Comparison of ENCODE assay signal across 10 mouse cellular contexts in genomic region chr10:59077909-59078308, GRCm38 (mm10).
A peak's percentile ranks its signal among the peaks of the same experiment; 100 is the strongest.
DNase-seq lines count a peak whose midpoint lies in the region; ATAC-seq and TF ChIP-seq lines count a peak whose summit lies in the region.
"Had no signal": no experiment of that assay in that cellular context is flagged by ENCODE, and none has a peak within 500 bp of the region (broad histone marks: within the 10 kb centered on the region; RNA-seq: fewer than 3 reads in every experiment).

No protein-coding gene starts in this region.

- no peak overlapping the region for H3K27ac ChIP-seq in kidney, postnatal 0 days
- no peak overlapping the region for H3K27ac ChIP-seq in forebrain, postnatal 0 days (ENCODE audit: low read depth, low read length)
- H3K27ac ChIP-seq: liver, embryonic 14.5 days; neural tube, embryonic 13.5 days had no signal

- no peak overlapping the region for H3K4me3 ChIP-seq in kidney, postnatal 0 days (replicated peaks; ENCODE audit: low read depth, low read length)
- no peak overlapping the region for H3K4me3 ChIP-seq in forebrain, postnatal 0 days (ENCODE audit: low read depth, low read length)
- H3K4me3 ChIP-seq: neural tube, embryonic 13.5 days had no signal

- peak; percentile 8 for DNase-seq in kidney, postnatal 0 days (ENCODE audit: low spot score)
- no peak for DNase-seq in kidney, postnatal 10 days
- DNase-seq in Muller cell, postnatal 12 days (ENCODE audit: inconsistent ontology term) = peak; percentile 80
- DNase-seq in forebrain, postnatal 0 days = peak; percentile 55
- peak; percentile 52 to 77 for DNase-seq in left cerebral cortex, postnatal 25 days (ENCODE audit: low spot score in 2 of 2)
- DNase-seq in natural killer cell, adult 2 months (ENCODE audit: low spot score in 2 of 2) = no peak
- DNase-seq in thymus, postnatal 36 days = no peak
- no peak for DNase-seq in spleen, postnatal 14 days (ENCODE audit: low spot score in 2 of 2)

- 56% methylated on average over 10 of the region's 10 CpGs for WGBS in kidney, postnatal 0 days
- WGBS in forebrain, postnatal 0 days = 32% methylated on average over 10 of the region's 10 CpGs

- H3K36me3 ChIP-seq in kidney, postnatal 0 days (ENCODE audit: insufficient read depth, low read length) = no peaks in the 10 kb centered on the region
- H3K36me3 ChIP-seq in forebrain, postnatal 0 days (ENCODE audit: insufficient read depth) = no peaks in the 10 kb centered on the region
- H3K36me3 ChIP-seq: neural tube, embryonic 13.5 days had no signal

- TF ChIP-seq CTCF in kidney, postnatal 0 days (IDR thresholded peaks at IDR 0.05; ENCODE audit: low read depth) = no peak
- no peak for TF ChIP-seq CTCF in forebrain, postnatal 0 days (IDR thresholded peaks at IDR 0.05; ENCODE audit: low read depth)

- H3K9ac ChIP-seq in kidney, postnatal 0 days (ENCODE audit: low read depth, low read length) = no peak overlapping the region
- peak overlapping the region; percentile 25; the same call in 1 of the 2 replicates for H3K9ac ChIP-seq in forebrain, postnatal 0 days
- H3K9ac ChIP-seq: liver, embryonic 14.5 days; neural tube, embryonic 13.5 days had no signal

- H3K9me3 ChIP-seq in kidney, postnatal 0 days (replicated peaks; ENCODE audit: low read length) = no peaks in the 10 kb centered on the region
- no peaks in the 10 kb centered on the region for H3K9me3 ChIP-seq in forebrain, postnatal 0 days (ENCODE audit: low read length)
- H3K9me3 ChIP-seq: neural tube, embryonic 13.5 days had no signal

- intact Hi-C loops in left cerebral cortex, postnatal 25 days (cut with DNase I) = no loop called here

- H3K4me1 ChIP-seq in kidney, postnatal 0 days (replicated peaks; ENCODE audit: insufficient read depth, low read length) = no peaks in the 10 kb centered on the region
- H3K4me1 ChIP-seq in forebrain, postnatal 0 days (ENCODE audit: insufficient read depth) = no peaks in the 10 kb centered on the region

- no peaks in the 10 kb centered on the region for H3K27me3 ChIP-seq in kidney, postnatal 0 days (ENCODE audit: insufficient read depth, low read length)
- H3K27me3 ChIP-seq in forebrain, postnatal 0 days (ENCODE audit: insufficient read depth, low read length) = no peaks in the 10 kb centered on the region
- H3K27me3 ChIP-seq: neural tube, embryonic 13.5 days had no signal

- H3K4me2 ChIP-seq in kidney, postnatal 0 days (ENCODE audit: low read length) = no peak overlapping the region
- H3K4me2 ChIP-seq in forebrain, postnatal 0 days (ENCODE audit: low read depth) = no peak overlapping the region
- H3K4me2 ChIP-seq: neural tube, embryonic 13.5 days had no signal

- 0 out of 2 replicates have a peak, but pooled peaks have one; percentile 29 for ATAC-seq in kidney, postnatal 0 days (replicated peaks; ENCODE audit: low FRiP score, low read depth)
- peak; percentile 56 for ATAC-seq in forebrain, postnatal 0 days

Comparison
In these comparisons a context has a peak if more than half of its experiments do, and no peak if none do; other contexts are left out.
1. DNase-seq: peak in kidney, postnatal 0 days (single experiment), Muller cell, postnatal 12 days (single experiment), forebrain, postnatal 0 days (single experiment) and left cerebral cortex, postnatal 25 days (2 of 2); none in kidney, postnatal 10 days (single experiment), natural killer cell, adult 2 months (0 of 2), thymus, postnatal 36 days (0 of 2) and spleen, postnatal 14 days (0 of 2).